Mouse (Mus musculus): Measurements from ENCODE around the gene Slc30a1. TPM values are rescaled to one million over a fixed set of nuclear protein-coding genes. Genes with fewer than 3 reads are reported as not detected.

Gene Slc30a1
- total RNA-seq, 2 experiments from 2014 or later, result 15.9 to 19.1 TPM

- DNase-seq (ENCODE audit: low spot score in 2 of 2), result no peak
These were observed 25.9 kb downstream of the Slc30a1 start for GRCm38 (mm10) chr1:191932286-191932985.

GRCm38 (mm10) chr1:191932986-191933632 is 26.5 kb downstream of the Slc30a1 start:
- no peak for DNase-seq (ENCODE audit: low spot score in 2 of 2)

- DNase-seq (ENCODE audit: low spot score in 2 of 2), result no peak
These were observed 37.1 kb downstream of the Slc30a1 start for GRCm38 (mm10) chr1:191943638-191944037.

- no peak for DNase-seq (ENCODE audit: low spot score in 2 of 2)
These were observed 38.8 kb downstream of the Slc30a1 start for GRCm38 (mm10) chr1:191945341-191945740.

GRCm38 (mm10) chr1:191945756-191946155 is 39.2 kb downstream of the Slc30a1 start:
- DNase-seq (ENCODE audit: low spot score in 2 of 2), result no peak

GRCm38 (mm10) chr1:191946261-191946660 is 39.7 kb downstream of the Slc30a1 start:
- DNase-seq (ENCODE audit: low spot score in 2 of 2), result no peak

- DNase-seq (ENCODE audit: low spot score in 2 of 2), result no peak
These were observed 40.3 kb downstream of the Slc30a1 start for GRCm38 (mm10) chr1:191946835-191947234.

- DNase-seq (ENCODE audit: low spot score in 2 of 2), result no peak
These were observed 41.2 kb downstream of the Slc30a1 start for GRCm38 (mm10) chr1:191947796-191948195.

GRCm38 (mm10) chr1:191948600-191948999 is 42.0 kb downstream of the Slc30a1 start:
- no peak for DNase-seq (ENCODE audit: low spot score in 2 of 2)

- DNase-seq (ENCODE audit: low spot score in 2 of 2), result no peak
These were observed 44.0 kb downstream of the Slc30a1 start for GRCm38 (mm10) chr1:191950611-191951010.

- DNase-seq (ENCODE audit: low spot score in 2 of 2), result no peak
These were observed 46.3 kb downstream of the Slc30a1 start for GRCm38 (mm10) chr1:191952733-191953335.

- DNase-seq (ENCODE audit: low spot score in 2 of 2), result no peak
These were observed 48.5 kb downstream of the Slc30a1 start for GRCm38 (mm10) chr1:191955101-191955500.

- no peak for DNase-seq (ENCODE audit: low spot score in 2 of 2)
These were observed 49.7 kb downstream of the Slc30a1 start for GRCm38 (mm10) chr1:191956261-191956660.

- DNase-seq (ENCODE audit: low spot score in 2 of 2), result no peak
These were observed 50.3 kb downstream of the Slc30a1 start for GRCm38 (mm10) chr1:191956871-191957270.

- DNase-seq (ENCODE audit: low spot score in 2 of 2), result no peak
These were observed 50.8 kb downstream of the Slc30a1 start for GRCm38 (mm10) chr1:191957321-191957720.

GRCm38 (mm10) chr1:191960946-191961345 is 54.4 kb downstream of the Slc30a1 start:
- no peak for DNase-seq (ENCODE audit: low spot score in 2 of 2)

Other genes starting within 250 kb of the Slc30a1 start
- gene Lpgat1, start 188.9 kb upstream of the Slc30a1 start, total RNA-seq (2021), result 10 to 100 TPM; 70.2 to 94.7 TPM
- gene Nek2, start 85.3 kb upstream of the Slc30a1 start, total RNA-seq (2021), result 1 to 10 TPM in 1 of 2 experiments, under 1 TPM in 1; 0.45 to 1.3 TPM
- under 1 TPM in 1 of 2 experiments, not detected in 1; 0.17 TPM for gene Rd3, start 70.6 kb downstream of the Slc30a1 start, total RNA-seq (2021)
- 1 to 10 TPM; 2.8 to 9.7 TPM for gene Traf5, start 185.8 kb downstream of the Slc30a1 start, total RNA-seq (2021)
- 10 to 100 TPM; 19.7 to 20.6 TPM for gene Rcor3, start 231.3 kb downstream of the Slc30a1 start, total RNA-seq (2021)

All from adrenal gland, adult 18-20 months (tissue).